Mouse (Mus musculus): ENCODE data around the gene 1520401A03Rik.
"Not testable (repeated sequence)": the region's sequence is repeated elsewhere in the genome, so short reads cannot be mapped to it uniquely, and the experiment has no call there.

Gene 1520401A03Rik

GRCm38 (mm10) chr17:23722376-23723125 is at the start of gene 1520401A03Rik:
Gene 1520401A03Rik (minus strand): TSS chr17:23722783.
- no peak for DNase-seq (ENCODE audit: low read depth, low spot score)

GRCm38 (mm10) chr17:23772219-23772556 is 49.6 kb upstream of the 1520401A03Rik start:
- DNase-seq (ENCODE audit: low read depth, low spot score) = not testable (repeated sequence)

DNA sequence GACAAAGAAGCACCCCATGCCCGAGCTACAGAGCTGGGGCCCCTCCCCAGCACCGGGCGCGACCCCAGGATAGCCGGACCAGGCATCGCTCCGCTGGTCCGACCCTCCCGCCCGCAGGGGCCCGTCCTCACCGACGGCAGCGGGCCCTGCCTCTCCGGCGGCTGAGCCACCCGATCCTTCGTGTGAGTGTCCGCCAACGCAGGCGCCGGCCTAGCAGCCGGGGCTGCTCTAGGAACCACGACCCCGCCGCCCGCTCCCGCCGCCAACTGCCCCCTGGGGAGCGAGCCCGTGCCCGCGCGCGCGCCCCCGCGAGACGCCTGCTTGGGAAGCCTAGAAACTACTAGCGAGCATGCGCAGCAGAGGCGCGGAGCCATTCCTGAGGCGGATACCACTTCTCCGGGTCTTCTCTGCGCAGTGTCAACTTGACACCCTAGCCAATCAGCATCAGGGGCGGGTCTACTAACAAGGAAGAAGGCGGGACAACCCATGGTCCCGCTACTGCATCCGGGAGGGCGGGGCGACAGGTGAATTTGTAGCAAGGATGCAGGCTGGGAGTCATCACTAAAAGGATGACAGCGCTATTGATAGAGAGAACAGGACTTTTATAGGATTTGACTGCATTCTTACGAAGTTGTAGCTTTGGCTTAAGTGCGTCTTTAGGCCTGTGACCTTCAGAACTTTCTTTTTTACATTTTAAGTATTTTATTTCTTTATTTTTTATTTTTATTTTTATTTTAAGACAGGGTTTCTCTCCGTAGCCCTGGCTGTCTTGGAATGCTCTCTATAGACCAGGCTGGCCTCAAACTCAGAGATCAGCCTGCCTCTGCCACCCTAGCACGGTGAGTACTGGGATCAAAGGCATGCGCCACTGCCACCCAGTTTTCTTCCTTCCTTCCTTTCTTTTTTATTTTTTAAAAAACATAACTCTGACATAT is 49.0 kb upstream of the 1520401A03Rik start, which contains the start of gene Flywch1:
Gene Flywch1, minus strand, starts transcription at position 319 of the 935 bp plus-strand sequence.
- DNase-seq (ENCODE audit: low read depth, low spot score) = peak; percentile 98

GRCm38 (mm10) chr17:23770896-23771283 is 48.3 kb upstream of the 1520401A03Rik start:
- DNase-seq (ENCODE audit: low read depth, low spot score) = no peak

GRCm38 (mm10) chr17:23770493-23770892 is 47.9 kb upstream of the 1520401A03Rik start:
- no peak for DNase-seq (ENCODE audit: low read depth, low spot score)

DNA sequence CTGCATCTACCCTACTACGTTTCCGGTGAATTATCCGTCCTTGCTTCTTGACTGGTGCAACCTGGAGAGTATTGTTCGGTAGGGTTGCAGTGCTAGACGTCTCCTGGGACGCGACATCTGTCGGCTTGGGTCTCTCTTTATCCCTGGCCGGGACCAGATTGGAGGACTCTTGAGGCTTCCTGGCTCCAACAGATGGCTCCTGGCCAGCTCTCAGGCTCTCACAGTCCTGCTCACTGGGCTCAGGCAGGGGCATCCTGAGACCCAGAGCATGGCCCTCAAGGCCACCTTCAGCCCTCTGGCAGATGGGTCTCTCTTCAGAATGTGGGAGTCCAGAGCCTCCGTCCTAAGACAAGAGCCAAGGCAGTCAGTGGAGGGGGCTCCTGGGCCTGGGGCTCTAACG is 40.4 kb upstream of the 1520401A03Rik start:
- no peak for DNase-seq (ENCODE audit: low read depth, low spot score)

- DNase-seq (ENCODE audit: low read depth, low spot score) = no peak
These were observed 38.6 kb upstream of the 1520401A03Rik start for GRCm38 (mm10) chr17:23761155-23761554.

DNA sequence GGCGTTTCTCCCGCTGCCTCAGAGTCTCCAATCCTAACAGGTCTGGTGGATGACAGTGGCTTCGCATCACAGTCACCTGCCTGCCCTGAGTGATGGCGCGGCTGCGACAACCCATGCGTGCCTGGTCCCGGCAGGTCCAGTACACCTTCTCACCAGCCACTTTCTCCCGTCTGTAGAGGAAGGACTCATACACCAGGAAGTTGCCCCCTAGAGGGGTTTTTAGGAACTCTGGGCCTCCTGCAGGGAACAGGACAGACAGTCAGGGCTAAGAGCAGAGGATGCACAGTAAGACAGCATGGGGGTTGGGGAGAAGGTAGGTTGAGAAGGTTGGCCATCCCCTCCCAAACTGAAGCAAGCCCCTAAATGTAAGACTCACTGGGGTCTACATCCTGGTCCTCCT is 37.6 kb upstream of the 1520401A03Rik start:
- no peak for DNase-seq (ENCODE audit: low read depth, low spot score)

DNA sequence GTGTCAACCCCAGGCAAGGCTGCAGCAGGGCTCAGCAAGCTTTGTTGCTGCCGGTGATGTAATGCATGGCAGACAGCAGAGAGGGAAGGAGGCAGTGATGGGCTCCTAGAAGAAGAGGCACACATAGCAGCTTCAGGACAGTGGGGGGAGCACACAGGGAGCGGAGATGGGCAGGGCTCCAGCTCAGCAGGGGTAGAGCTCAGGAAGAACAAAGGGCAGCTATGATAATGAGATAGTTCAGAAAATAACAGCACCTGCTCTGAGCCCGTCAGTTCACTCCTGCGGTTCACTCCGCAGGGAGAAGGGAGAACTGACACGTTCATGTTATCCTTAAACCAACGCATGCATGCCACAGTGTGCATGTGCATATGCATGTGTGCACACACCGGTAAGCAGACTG is 36.2 kb upstream of the 1520401A03Rik start:
- no peak for DNase-seq (ENCODE audit: low read depth, low spot score)

GRCm38 (mm10) chr17:23757581-23757980 is 35.0 kb upstream of the 1520401A03Rik start:
- DNase-seq (ENCODE audit: low read depth, low spot score) = no peak

- DNase-seq (ENCODE audit: low read depth, low spot score) = no peak
These were observed 33.1 kb upstream of the 1520401A03Rik start for GRCm38 (mm10) chr17:23755689-23756088.

GRCm38 (mm10) chr17:23749400-23750191 is 27.0 kb upstream of the 1520401A03Rik start:
- peak; percentile 7 for DNase-seq (ENCODE audit: low read depth, low spot score)

DNA sequence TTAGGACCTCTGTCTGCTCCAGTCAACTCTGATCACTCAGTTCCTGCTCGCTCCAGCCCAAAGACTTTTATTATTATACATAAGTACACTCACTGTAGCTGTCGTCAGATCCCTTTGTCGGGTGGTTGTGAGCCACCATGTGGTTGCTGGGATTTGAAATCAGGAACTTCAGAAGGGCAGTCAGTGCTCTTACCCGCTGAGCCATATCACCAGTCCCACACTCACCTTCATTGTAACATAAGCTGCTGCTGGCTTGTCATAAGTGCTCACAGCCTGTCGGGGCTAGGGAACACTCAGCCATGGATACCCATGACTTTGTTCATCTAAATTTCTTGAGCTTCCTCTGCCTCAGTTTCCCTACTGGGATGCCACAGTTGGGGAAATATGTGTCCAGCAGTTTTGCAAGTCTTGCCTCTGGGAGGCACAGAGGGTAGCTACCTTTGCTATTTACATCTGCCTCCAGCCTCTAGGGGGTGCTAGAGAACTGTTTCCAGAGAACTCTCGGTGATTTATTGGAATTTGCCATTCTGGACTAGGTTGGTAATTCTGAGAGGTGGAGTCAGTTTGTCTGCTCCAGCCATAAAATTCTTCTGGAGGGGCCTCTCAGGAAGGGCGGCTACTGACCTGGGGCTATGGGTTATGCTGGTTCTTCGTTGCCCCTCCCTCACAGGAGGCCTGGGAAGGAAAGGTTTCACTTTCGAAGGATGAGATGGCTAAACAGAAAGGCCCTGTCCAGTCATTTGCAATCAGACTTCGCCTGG is 26.2 kb upstream of the 1520401A03Rik start:
- peak; percentile 92 for DNase-seq (ENCODE audit: low read depth, low spot score)

- peak; percentile 92 for DNase-seq (ENCODE audit: low read depth, low spot score)
These were observed 25.4 kb upstream of the 1520401A03Rik start for GRCm38 (mm10) chr17:23748026-23748425.

DNA sequence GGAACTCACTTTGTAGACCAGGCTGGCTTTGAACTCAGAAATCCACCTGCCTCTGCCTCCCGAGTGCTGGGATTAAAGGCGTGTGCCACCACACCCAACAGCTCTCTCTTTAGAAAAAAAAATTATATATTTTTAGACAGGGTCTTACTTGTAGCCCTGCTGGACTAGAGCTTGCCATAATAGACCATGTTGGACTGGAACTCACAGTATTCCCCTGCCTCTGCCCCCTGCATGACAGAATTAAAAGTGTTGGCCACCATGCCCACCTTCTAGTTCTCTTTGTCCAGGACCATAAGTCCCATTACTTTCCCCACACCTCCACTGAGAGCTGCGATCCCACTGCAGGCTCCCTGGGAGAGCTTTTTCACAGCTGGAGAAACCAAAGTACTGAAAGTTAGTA is 24.9 kb upstream of the 1520401A03Rik start:
- DNase-seq (ENCODE audit: low read depth, low spot score) = peak; percentile 30

- peak; percentile 60 for DNase-seq (ENCODE audit: low read depth, low spot score)
These were observed 24.2 kb upstream of the 1520401A03Rik start for GRCm38 (mm10) chr17:23746767-23747166.

GRCm38 (mm10) chr17:23746311-23746710 is 23.7 kb upstream of the 1520401A03Rik start:
- DNase-seq (ENCODE audit: low read depth, low spot score) = no peak

DNA sequence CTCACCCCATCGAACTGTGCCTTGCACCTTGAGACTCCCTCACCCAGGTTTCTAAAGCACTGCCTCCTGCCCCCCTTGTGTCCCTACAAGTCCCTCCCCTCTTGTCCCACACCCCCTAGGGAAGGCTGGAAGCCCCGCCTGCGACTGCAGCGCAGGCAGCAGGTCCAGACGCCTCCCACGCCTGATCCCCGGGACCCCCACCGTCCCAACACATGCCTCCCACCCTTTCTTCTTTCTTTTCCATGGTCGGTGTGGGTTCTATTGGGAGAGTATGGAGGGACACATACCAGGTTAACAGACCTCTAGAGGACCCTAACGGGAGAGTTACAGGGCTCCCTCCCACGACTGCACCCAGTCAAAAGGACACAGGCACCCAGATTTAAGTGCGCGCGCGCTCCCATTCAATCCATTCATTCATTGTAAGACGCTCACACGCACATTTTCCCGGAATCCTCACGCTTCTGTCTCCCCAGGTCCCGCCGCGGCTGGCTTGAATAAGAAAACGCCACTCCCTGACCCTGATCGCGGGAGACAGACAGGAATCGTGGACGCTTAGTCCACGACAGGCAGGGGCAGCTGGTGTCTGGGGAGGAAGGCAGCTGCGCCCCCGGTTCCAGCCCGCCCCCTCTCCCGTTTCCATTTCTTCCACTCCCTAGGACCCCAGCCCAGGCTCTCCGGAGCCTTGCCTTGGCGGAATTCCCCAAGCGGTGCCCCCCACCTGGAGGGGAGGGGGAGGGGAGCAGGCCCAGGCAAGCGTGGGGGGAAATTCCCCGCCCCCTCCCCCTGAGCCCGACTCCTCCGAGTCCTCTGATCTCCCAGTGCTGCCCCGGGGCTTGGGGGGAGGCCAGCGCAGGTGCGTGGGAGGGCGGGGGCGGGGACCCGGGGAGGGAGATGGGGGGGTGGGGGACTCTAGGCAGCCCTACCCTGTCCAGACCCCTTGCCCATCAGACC is 23.0 kb upstream of the 1520401A03Rik start, which contains the start of gene Kremen2:
Gene Kremen2, minus strand, starts transcription at position 533 of the 951 bp plus-strand sequence.
- DNase-seq (ENCODE audit: low read depth, low spot score) = peak; percentile 10

GRCm38 (mm10) chr17:23744651-23745050 is 22.1 kb upstream of the 1520401A03Rik start:
- DNase-seq (ENCODE audit: low read depth, low spot score) = no peak

- DNase-seq (ENCODE audit: low read depth, low spot score) = no peak
These were observed 21.5 kb upstream of the 1520401A03Rik start for GRCm38 (mm10) chr17:23744076-23744475.

Data from A20 (cell line).